Mouse (Mus musculus): ENCODE results near the gene Wdr82. TPM values are rescaled to one million over a fixed set of nuclear protein-coding genes. Genes with fewer than 3 reads are reported as not detected.

Gene Wdr82
- polyA plus RNA-seq, 1 experiment, result 33.1 TPM

DNA sequence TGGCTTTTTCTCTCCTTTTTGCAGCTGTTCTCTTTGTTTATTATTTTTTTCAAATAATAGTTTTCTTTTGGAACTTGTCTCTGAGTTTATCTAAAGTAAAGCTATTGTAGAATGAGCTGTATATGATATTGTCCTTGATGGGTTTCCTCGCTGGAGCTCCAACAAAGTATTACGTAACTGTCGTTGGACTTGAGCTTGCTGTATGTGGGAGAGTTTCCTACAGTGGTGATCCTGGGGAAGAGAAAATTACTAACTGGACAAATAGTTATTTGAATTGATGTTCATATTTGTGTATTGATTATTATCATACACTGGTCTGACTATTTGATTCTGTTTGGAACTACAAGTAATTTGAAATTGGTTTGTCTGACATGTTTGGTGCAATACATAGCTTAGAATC, 1.8 kb downstream of the Wdr82 start:
- Histone ChIP-seq H3K27me3 (ENCODE audit: control insufficient read depth, insufficient read depth, low read length) (no peaks in the 10 kb centered on the region), H3K36me3 (ENCODE audit: control insufficient read depth, insufficient read depth, low read length) (peaks cover 7% of the 10 kb centered on the region), H3K4me1 (ENCODE audit: control insufficient read depth, insufficient read depth, insufficient read length, low read length) (peaks cover 14% of the 10 kb centered on the region), H3K27ac (ENCODE audit: insufficient read depth, low read depth, low read length) (no peak overlapping the region), H3K4me3 (ENCODE audit: low read depth, low read length) (no peak overlapping the region)
- WGBS, result 0% methylated on average over 3 of the region's 3 CpGs
- TF ChIP-seq POLR2A (IDR thresholded peaks at IDR 0.05; ENCODE audit: low read depth, low read length) (no peak), CTCF (IDR thresholded peaks at IDR 0.05; ENCODE audit: extremely low read depth, insufficient read length, insufficient replicate concordance, low read depth, low read length) (no peak)

DNA sequence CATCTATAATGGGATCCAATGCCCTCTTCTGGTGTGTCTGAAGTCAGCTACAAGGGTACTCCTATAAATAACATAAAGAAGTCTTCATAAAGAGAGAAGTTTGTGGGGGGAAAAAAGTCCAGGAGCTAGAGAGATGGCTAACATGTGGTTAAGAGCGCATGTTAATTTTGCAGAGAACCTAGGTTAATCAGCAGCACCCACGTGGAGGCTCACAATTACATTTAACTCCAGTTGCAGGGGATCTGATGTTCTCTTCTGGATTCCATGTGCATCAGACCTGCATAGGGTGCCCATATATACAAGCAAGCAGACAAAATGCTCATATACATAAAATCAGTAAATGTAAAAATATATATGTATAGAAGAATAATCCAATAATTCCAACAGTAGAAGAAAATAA, 2.6 kb downstream of the Wdr82 start:
- peaks cover 14% of the 10 kb centered on the region for H3K36me3 ChIP-seq (ENCODE audit: control insufficient read depth, insufficient read depth, low read length)
- no peak overlapping the region for H3K27ac ChIP-seq (ENCODE audit: insufficient read depth, low read depth, low read length)
- H3K4me1 ChIP-seq (ENCODE audit: control insufficient read depth, insufficient read depth, insufficient read length, low read length), result peaks cover 14% of the 10 kb centered on the region
- H3K4me3 ChIP-seq (ENCODE audit: low read depth, low read length), result no peak overlapping the region
- TF ChIP-seq POLR2A (IDR thresholded peaks at IDR 0.05; ENCODE audit: low read depth, low read length) (no peak), CTCF (IDR thresholded peaks at IDR 0.05; ENCODE audit: extremely low read depth, insufficient read length, insufficient replicate concordance, low read depth, low read length) (no peak)
- 27% methylated on average over 2 of the region's 2 CpGs for WGBS
- no peaks in the 10 kb centered on the region for H3K27me3 ChIP-seq (ENCODE audit: control insufficient read depth, insufficient read depth, low read length)

DNA sequence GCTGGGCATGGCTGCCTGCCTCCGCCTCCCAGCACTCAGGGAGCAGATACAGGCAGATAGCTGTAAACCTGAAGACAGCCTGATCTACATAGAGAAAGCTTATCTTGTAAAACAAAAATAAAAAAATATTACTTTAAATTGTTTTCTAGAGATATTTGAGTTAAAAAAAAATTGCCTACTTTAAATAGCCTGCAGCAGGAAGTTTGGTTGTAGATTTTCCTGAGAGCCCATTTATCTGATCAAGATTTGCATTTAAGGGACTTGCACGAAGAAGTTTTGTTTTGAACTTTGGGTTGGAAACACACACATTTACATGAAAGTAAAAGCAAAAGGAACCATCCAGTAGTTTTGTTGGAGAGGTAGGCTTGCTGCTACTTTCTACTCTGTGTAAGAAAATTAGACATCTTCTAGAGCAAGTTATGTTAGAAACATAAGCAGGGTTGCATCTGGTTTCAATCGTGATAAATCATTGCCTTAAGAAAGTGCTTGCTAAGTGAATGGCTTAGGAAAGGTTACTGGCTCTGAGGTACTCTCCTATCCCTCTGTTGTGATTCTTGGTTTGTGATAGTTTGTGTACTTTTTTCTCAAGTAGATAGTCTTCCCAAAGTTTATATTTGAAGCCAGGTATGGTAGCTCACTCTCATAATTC, 4.9 kb downstream of the Wdr82 start:
- Histone ChIP-seq H3K36me3 (ENCODE audit: control insufficient read depth, insufficient read depth, low read length) (peaks cover 29% of the 10 kb centered on the region), H3K27me3 (ENCODE audit: control insufficient read depth, insufficient read depth, low read length) (no peaks in the 10 kb centered on the region), H3K4me1 (ENCODE audit: control insufficient read depth, insufficient read depth, insufficient read length, low read length) (peaks cover 9% of the 10 kb centered on the region), H3K27ac (ENCODE audit: insufficient read depth, low read depth, low read length) (no peak overlapping the region), H3K4me3 (ENCODE audit: low read depth, low read length) (no peak overlapping the region)
- WGBS, result 22% methylated on average over 3 of the region's 3 CpGs
- no peak for TF ChIP-seq CTCF (IDR thresholded peaks at IDR 0.05; ENCODE audit: extremely low read depth, insufficient read length, insufficient replicate concordance, low read depth, low read length)
- TF ChIP-seq POLR2A (IDR thresholded peaks at IDR 0.05; ENCODE audit: low read depth, low read length), result no peak

DNA sequence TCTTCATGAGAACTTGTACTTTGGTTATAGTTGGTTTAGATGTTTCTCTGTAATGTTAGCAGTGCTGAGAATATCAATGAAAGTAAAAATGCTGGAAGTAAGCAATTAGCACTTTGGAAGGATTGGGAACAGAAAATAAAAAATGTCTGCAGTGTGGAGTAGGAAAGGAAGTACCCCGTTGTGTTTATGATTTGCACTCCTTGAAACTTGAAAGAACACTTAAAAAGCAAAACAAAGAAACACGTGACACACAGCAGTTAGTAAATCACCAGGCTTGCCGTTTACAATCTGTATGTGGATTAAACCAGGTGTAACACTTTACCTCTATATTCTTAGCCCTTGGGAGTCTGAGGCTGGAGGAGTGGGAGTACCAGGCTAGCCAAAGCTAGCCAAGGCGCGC, 6.0 kb downstream of the Wdr82 start:
- TF ChIP-seq POLR2A (IDR thresholded peaks at IDR 0.05; ENCODE audit: low read depth, low read length) (no peak), CTCF (IDR thresholded peaks at IDR 0.05; ENCODE audit: extremely low read depth, insufficient read length, insufficient replicate concordance, low read depth, low read length) (no peak)
- Histone ChIP-seq H3K4me1 (ENCODE audit: control insufficient read depth, insufficient read depth, insufficient read length, low read length) (peaks cover 9% of the 10 kb centered on the region), H3K27ac (ENCODE audit: insufficient read depth, low read depth, low read length) (no peak overlapping the region), H3K36me3 (ENCODE audit: control insufficient read depth, insufficient read depth, low read length) (peaks cover 38% of the 10 kb centered on the region), H3K27me3 (ENCODE audit: control insufficient read depth, insufficient read depth, low read length) (no peaks in the 10 kb centered on the region), H3K4me3 (ENCODE audit: low read depth, low read length) (no peak overlapping the region)
- WGBS, result 51% methylated on average over 5 of the region's 5 CpGs

DNA sequence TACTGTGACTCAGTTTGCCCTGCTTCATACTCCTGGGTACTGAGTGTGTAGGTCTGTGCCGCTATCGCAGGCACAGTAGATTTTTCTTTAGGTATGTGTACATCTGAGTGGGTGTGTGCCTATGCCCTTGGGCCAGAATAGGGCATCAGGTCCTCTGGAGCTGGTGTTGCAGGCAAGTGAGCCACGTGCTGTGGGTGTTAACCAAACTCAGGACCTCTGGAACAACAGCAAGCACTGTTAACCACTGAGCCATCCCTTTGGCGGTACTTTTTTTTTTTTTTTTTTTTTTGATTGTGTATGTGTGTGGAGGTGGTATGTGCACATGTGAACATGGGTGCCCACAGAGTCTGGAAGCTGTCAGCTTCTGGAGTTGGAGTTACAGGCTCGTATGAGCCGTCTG, 7.1 kb downstream of the Wdr82 start:
- H3K27me3 ChIP-seq (ENCODE audit: control insufficient read depth, insufficient read depth, low read length), result no peaks in the 10 kb centered on the region
- no peak overlapping the region for H3K27ac ChIP-seq (ENCODE audit: insufficient read depth, low read depth, low read length)
- TF ChIP-seq CTCF (IDR thresholded peaks at IDR 0.05; ENCODE audit: extremely low read depth, insufficient read length, insufficient replicate concordance, low read depth, low read length) (no peak), POLR2A (IDR thresholded peaks at IDR 0.05; ENCODE audit: low read depth, low read length) (no peak)
- 76% methylated on average over 6 of the region's 6 CpGs for WGBS
- H3K36me3 ChIP-seq (ENCODE audit: control insufficient read depth, insufficient read depth, low read length), result peaks cover 43% of the 10 kb centered on the region
- no peak overlapping the region for H3K4me3 ChIP-seq (ENCODE audit: low read depth, low read length)
- peaks cover 9% of the 10 kb centered on the region for H3K4me1 ChIP-seq (ENCODE audit: control insufficient read depth, insufficient read depth, insufficient read length, low read length)

DNA sequence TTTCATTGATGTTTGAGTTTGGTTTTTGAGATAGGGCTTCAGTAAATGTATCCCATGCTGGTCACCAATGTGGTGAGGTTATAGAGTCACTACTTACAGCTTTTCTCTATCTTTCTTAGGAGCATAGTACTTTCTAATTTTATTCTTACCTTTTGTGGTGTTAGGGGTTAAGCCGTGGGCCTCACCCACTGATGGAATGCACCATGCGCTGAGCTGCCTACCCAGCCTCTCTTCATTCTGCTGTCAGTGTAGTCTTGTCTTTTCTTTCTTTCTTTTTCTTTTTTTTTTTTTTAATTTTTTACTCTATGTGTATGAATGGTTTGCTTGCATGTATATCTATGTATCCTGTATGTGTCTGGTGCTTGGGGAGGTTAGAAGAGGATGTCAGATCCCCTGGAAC, 8.7 kb downstream of the Wdr82 start:
- Histone ChIP-seq H3K36me3 (ENCODE audit: control insufficient read depth, insufficient read depth, low read length) (peaks cover 57% of the 10 kb centered on the region), H3K27me3 (ENCODE audit: control insufficient read depth, insufficient read depth, low read length) (no peaks in the 10 kb centered on the region), H3K4me3 (ENCODE audit: low read depth, low read length) (no peak overlapping the region), H3K4me1 (ENCODE audit: control insufficient read depth, insufficient read depth, insufficient read length, low read length) (peaks cover 5% of the 10 kb centered on the region; the same call in 1 of the 2 replicates), H3K27ac (ENCODE audit: insufficient read depth, low read depth, low read length) (no peak overlapping the region)
- 73% methylated on average over 2 of the region's 2 CpGs for WGBS
- no peak for TF ChIP-seq POLR2A (IDR thresholded peaks at IDR 0.05; ENCODE audit: low read depth, low read length)
- TF ChIP-seq CTCF (IDR thresholded peaks at IDR 0.05; ENCODE audit: extremely low read depth, insufficient read length, insufficient replicate concordance, low read depth, low read length), result no peak

DNA sequence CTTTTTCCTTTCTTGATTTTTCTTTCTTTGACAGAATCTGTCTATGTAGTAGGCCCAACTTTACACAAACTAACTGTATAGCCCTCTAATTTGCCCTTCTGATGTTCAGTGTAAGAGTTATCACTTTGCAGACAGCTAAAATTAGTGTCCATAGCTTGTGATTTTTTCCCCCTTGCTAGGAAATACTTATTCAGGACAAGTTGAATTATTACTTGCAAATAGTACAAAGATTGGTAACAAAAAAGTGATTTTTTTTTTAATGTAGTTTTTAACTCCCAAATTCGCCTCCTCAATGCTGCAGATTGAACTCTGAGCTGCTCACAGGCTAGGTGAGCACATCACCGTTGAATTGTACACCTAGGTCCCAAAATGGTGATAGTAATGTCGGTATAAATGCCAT, 9.2 kb downstream of the Wdr82 start:
- H3K27me3 ChIP-seq (ENCODE audit: control insufficient read depth, insufficient read depth, low read length), result no peaks in the 10 kb centered on the region
- H3K4me1 ChIP-seq (ENCODE audit: control insufficient read depth, insufficient read depth, insufficient read length, low read length), result peaks cover 5% of the 10 kb centered on the region; the same call in 1 of the 2 replicates
- H3K36me3 ChIP-seq (ENCODE audit: control insufficient read depth, insufficient read depth, low read length), result peaks cover 62% of the 10 kb centered on the region
- TF ChIP-seq POLR2A (IDR thresholded peaks at IDR 0.05; ENCODE audit: low read depth, low read length), result no peak
- TF ChIP-seq CTCF (IDR thresholded peaks at IDR 0.05; ENCODE audit: extremely low read depth, insufficient read length, insufficient replicate concordance, low read depth, low read length), result no peak
- H3K27ac ChIP-seq (ENCODE audit: insufficient read depth, low read depth, low read length), result no peak overlapping the region
- no peak overlapping the region for H3K4me3 ChIP-seq (ENCODE audit: low read depth, low read length)
- WGBS, result 87% methylated on average over 3 of the region's 3 CpGs

Data from small intestine, adult 2 months (tissue).